Comparison of ENCODE assay signal across 21 mouse cellular contexts in genomic region chr13:47642341-47642740, GRCm38 (mm10).
DNase-seq lines count a peak whose midpoint lies in the region; ATAC-seq and TF ChIP-seq lines count a peak whose summit lies in the region.
"Had no signal": no experiment of that assay in that cellular context is flagged by ENCODE, and none has a peak within 500 bp of the region (broad histone marks: within the 10 kb centered on the region; RNA-seq: fewer than 3 reads in every experiment).

No protein-coding gene starts in this region.

- H3K36me3 ChIP-seq in hindbrain, embryonic 11.5 days (ENCODE audit: control insufficient read depth, insufficient read depth, low read length): no peaks in the 10 kb centered on the region
- H3K36me3 ChIP-seq in hindbrain, embryonic 10.5 days: no peaks in the 10 kb centered on the region
- no peaks in the 10 kb centered on the region for H3K36me3 ChIP-seq in lung, postnatal 0 days (ENCODE audit: insufficient read depth, low read length)
- H3K36me3 ChIP-seq: embryonic facial prominence, embryonic 10.5 days; intestine, embryonic 15.5 days; kidney, embryonic 15.5 days; limb, embryonic 15.5 days had no signal

- H3K4me3 ChIP-seq in hindbrain, embryonic 11.5 days (ENCODE audit: low read depth, low read length): no peak overlapping the region
- no peak overlapping the region for H3K4me3 ChIP-seq in hindbrain, embryonic 10.5 days
- no peak overlapping the region for H3K4me3 ChIP-seq in lung, postnatal 0 days (ENCODE audit: low read depth, low read length)
- H3K4me3 ChIP-seq: embryonic facial prominence, embryonic 10.5 days; forebrain, embryonic 13.5 days; intestine, embryonic 15.5 days; kidney, embryonic 15.5 days; limb, embryonic 15.5 days had no signal

- 88% methylated on average over 10 of the region's 10 CpGs for WGBS in hindbrain, embryonic 11.5 days
- WGBS in hindbrain, embryonic 10.5 days: 89% methylated on average over 10 of the region's 10 CpGs
- 84% methylated on average over 10 of the region's 10 CpGs for WGBS in lung, postnatal 0 days

- TF ChIP-seq CTCF in lung, postnatal 0 days (IDR thresholded peaks at IDR 0.05): peak; percentile 29; the same call in 1 of the 2 replicates

- no peak for ATAC-seq in hindbrain, embryonic 11.5 days (ENCODE audit: low FRiP score)
- ATAC-seq in lung, postnatal 0 days: no peak
- ATAC-seq: forebrain, embryonic 13.5 days; intestine, embryonic 15.5 days had no signal

- H3K9ac ChIP-seq in hindbrain, embryonic 11.5 days (ENCODE audit: low read depth, low read length): no peak overlapping the region
- H3K9ac ChIP-seq in lung, postnatal 0 days (replicated peaks; ENCODE audit: low read depth): no peak overlapping the region
- H3K9ac ChIP-seq: forebrain, embryonic 13.5 days; hindbrain, embryonic 14.5 days; intestine, embryonic 15.5 days; kidney, embryonic 15.5 days; limb, embryonic 15.5 days had no signal

- no peaks in the 10 kb centered on the region for H3K9me3 ChIP-seq in hindbrain, embryonic 11.5 days (ENCODE audit: control insufficient read depth, low read length)
- no peaks in the 10 kb centered on the region for H3K9me3 ChIP-seq in hindbrain, embryonic 10.5 days
- no peaks in the 10 kb centered on the region for H3K9me3 ChIP-seq in lung, postnatal 0 days (ENCODE audit: low read length)
- H3K9me3 ChIP-seq: embryonic facial prominence, embryonic 10.5 days; forebrain, embryonic 13.5 days; intestine, embryonic 15.5 days; kidney, embryonic 15.5 days; limb, embryonic 15.5 days had no signal

- DNase-seq in hindbrain, embryonic 11.5 days (ENCODE audit: low spot score): peak; percentile 12
- DNase-seq in hindbrain, embryonic 10.5 days (ENCODE audit: low spot score): no peak
- no peak for DNase-seq in lung, postnatal 0 days (ENCODE audit: low spot score)
- no peak for DNase-seq in lung, adult 18-20 months
- DNase-seq in ES-CJ7 (ENCODE audit: low read depth, low spot score): peak; percentile 42
- DNase-seq in ZHBTc4 (ENCODE audit: low read depth, low spot score): peak; percentile 54
- no peak for DNase-seq in kidney, postnatal 36 days
- no peak for DNase-seq in cerebellum, adult 11-12 months
- DNase-seq: adrenal gland, adult 8-10 months; cerebellum, adult 18-20 months; gastrocnemius, postnatal 25 days; lung, postnatal 4 days; retina, postnatal 1 day; right cerebral cortex, postnatal 4 days; thymus, postnatal 36 days had no signal

- H3K4me1 ChIP-seq in hindbrain, embryonic 11.5 days (replicated peaks; ENCODE audit: control insufficient read depth, insufficient read depth, low read length): no peaks in the 10 kb centered on the region
- peaks cover 11% of the 10 kb centered on the region for H3K4me1 ChIP-seq in hindbrain, embryonic 10.5 days (replicated peaks)
- H3K4me1 ChIP-seq in lung, postnatal 0 days (ENCODE audit: insufficient read depth, low read depth, low read length): no peaks in the 10 kb centered on the region
- H3K4me1 ChIP-seq: intestine, embryonic 15.5 days; kidney, embryonic 15.5 days; limb, embryonic 15.5 days had no signal

- no peak overlapping the region for H3K4me2 ChIP-seq in hindbrain, embryonic 11.5 days (replicated peaks; ENCODE audit: low read depth, low read length)
- no peak overlapping the region for H3K4me2 ChIP-seq in lung, postnatal 0 days (replicated peaks; ENCODE audit: low read depth, low read length)
- H3K4me2 ChIP-seq: forebrain, embryonic 13.5 days; hindbrain, embryonic 14.5 days; intestine, embryonic 15.5 days; kidney, embryonic 15.5 days; limb, embryonic 15.5 days had no signal

- H3K27ac ChIP-seq in hindbrain, embryonic 11.5 days (ENCODE audit: low read depth, low read length): no peak overlapping the region
- no peak overlapping the region for H3K27ac ChIP-seq in hindbrain, embryonic 10.5 days
- H3K27ac ChIP-seq in lung, postnatal 0 days (ENCODE audit: low read length): no peak overlapping the region
- H3K27ac ChIP-seq: embryonic facial prominence, embryonic 10.5 days; forebrain, embryonic 13.5 days; hindbrain, embryonic 14.5 days; intestine, embryonic 15.5 days; kidney, embryonic 15.5 days; limb, embryonic 15.5 days had no signal

- no peaks in the 10 kb centered on the region for H3K27me3 ChIP-seq in hindbrain, embryonic 11.5 days (ENCODE audit: control insufficient read depth, insufficient read depth, low read length)
- H3K27me3 ChIP-seq in hindbrain, embryonic 10.5 days (ENCODE audit: insufficient read depth, poor library complexity, severe bottlenecking): peaks cover 12% of the 10 kb centered on the region; the same call in 1 of the 2 replicates
- no peaks in the 10 kb centered on the region for H3K27me3 ChIP-seq in lung, postnatal 0 days (replicated peaks; ENCODE audit: insufficient read depth, low read length)
- H3K27me3 ChIP-seq: forebrain, embryonic 13.5 days; intestine, embryonic 15.5 days; kidney, embryonic 15.5 days; limb, embryonic 15.5 days had no signal

- no peak for TF ChIP-seq EP300 in lung, postnatal 0 days (IDR thresholded peaks at IDR 0.05)

Comparison
In these comparisons a context has a peak if more than half of its experiments do, and no peak if none do; other contexts are left out.
1. DNase-seq: peak in hindbrain, embryonic 11.5 days (single experiment), ES-CJ7 (single experiment) and ZHBTc4 (single experiment); none in hindbrain, embryonic 10.5 days (single experiment), lung, postnatal 0 days (single experiment), lung, adult 18-20 months (0 of 2), kidney, postnatal 36 days (0 of 2) and cerebellum, adult 11-12 months (single experiment).